Mouse (Mus musculus) adrenal gland, adult 18-20 months (tissue): ENCODE results near the gene Map2k5. TPM values are rescaled to one million over a fixed set of nuclear protein-coding genes. Genes with fewer than 3 reads are reported as not detected.

ENCODE experiments used
- DNase-seq, 2 experiments: peaks; one replicate each; pipeline ENCODE4 v3.0.0; 2021 to 2022; ENCODE audit warnings: low spot score in 2 of 2
- long read RNA-seq, 2 experiments: library from polyadenylated mRNA; stranded (forward); transcript quantifications; one replicate each; pipeline ENCODE4 v2.0.0; 2021
- total RNA-seq, 2 experiments: library from RNA; stranded (reverse); gene quantifications; 1 replicate in 1 of 2; 2 replicates in 1 of 2; pipeline ENCODE4 v1.2.3; 2021

The Map2k5 gene
- 10 to 100 TPM; 21.0 to 28.3 TPM for total RNA-seq
- long read RNA-seq, experiment 1, transcript Map2k5-201 (22 exons, 2,310 nt): major isoform, 20 of 29 reads
- long read RNA-seq, experiment 1, partial matches to known transcripts: 2 of 29 reads
- long read RNA-seq, experiment 1, other reads (novel, unspliced or antisense): 7 of 29 reads
- long read RNA-seq, experiment 2, transcript Map2k5-201 (22 exons, 2,310 nt): major isoform, 59 of 88 reads
- long read RNA-seq, experiment 2, partial matches to known transcripts: 4 of 88 reads
- long read RNA-seq, experiment 2, other reads (novel, unspliced or antisense): 25 of 88 reads

DNA sequence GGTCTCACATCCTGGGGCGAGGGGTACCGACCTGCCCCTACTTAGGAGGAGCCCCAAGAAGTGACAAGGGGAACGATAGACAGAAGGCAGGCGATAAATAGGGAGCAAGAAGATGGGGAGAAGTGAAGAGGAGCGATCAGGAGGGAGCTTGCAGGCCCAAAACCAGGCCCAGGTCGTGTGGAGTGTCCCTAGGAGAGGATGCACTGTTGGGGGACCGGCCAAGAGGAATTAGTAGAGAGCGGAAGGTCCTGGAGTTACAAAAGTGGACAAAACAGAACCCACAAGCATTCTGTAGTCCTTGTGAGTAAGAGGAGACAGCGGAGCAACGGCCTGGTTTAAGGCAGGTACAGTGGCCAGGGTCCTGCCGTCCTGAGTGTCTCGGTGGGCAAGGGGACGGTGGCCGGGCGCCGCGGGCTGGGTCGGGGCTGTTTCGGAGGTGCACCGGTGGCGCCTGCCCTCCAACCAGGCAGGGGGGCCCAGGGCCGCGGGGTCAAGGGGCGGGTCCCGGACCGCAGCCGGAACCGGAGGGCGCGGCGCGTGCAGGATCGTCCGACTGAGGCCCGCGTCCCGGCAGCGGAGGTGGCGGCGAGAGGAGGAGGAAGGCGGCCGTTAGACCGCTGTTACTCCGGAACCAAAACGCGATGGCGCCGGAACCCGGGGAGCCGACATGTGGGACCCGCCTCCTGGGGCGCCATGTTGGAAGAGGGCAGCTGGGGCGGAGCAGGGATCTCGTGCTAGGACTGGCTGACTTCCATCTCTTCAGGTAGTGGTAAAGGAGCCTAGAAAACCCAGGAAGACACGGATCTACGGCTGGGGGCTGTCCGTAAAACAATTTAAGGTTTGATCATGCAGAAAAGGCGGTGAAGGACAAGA, at the start of gene Map2k5:
Gene Map2k5, minus strand, starts transcription at position 633 of the 873 bp plus-strand sequence.
- peak; percentile 89 for DNase-seq

DNA sequence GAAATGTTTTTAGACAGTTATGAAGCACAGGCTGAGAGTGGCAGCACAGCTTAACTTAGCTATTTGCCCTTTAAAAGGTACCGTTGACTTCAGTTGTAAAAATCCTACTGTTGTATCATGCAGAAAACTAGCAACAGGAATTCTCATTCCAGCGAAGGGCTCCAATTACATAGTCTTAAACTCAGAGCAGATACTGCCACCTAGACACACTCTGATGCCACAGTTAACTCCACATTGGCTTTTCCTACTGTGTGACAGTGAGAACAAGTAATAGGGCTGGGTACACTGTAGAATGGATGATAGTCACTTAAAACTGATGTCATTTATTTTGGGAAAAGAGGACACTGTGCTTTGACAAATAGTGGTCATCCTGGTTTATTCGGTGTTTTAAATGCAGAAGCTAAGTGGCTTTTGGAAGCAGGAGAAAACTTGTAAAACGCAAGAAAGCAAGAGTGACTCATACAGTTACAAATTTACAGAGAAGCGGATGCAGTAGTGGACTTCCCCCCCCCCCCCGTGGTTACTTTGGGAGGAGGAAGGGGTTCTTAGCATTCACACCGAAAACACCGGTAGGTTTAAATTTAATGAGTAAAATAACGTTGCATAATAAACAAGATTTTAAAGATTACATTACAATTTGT, 43.5 kb upstream of the Map2k5 start:
- no peak for DNase-seq

DNA sequence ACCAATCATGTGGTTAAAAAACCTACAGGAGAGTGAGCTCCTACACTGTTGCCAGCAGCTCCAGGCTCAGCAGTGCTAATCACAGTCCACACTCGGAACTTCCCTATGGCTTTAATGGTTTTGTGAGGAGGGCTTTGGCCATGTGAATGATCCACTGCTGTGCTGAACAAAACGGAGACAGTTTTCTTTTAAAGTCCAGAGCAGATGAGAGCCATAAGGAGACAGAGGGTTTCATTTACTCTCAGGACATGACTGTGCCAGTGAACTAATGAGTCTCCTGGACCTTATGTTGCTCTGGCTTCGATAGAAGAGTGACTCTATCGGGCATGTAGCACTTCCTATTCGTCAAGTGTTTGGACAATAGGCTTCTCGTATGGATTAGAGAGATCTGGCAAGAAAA, 42.7 kb upstream of the Map2k5 start:
- DNase-seq: no peak

GRCm38 (mm10) chr9:63400176-63400575, 22.5 kb upstream of the Map2k5 start:
- DNase-seq: no peak

DNA sequence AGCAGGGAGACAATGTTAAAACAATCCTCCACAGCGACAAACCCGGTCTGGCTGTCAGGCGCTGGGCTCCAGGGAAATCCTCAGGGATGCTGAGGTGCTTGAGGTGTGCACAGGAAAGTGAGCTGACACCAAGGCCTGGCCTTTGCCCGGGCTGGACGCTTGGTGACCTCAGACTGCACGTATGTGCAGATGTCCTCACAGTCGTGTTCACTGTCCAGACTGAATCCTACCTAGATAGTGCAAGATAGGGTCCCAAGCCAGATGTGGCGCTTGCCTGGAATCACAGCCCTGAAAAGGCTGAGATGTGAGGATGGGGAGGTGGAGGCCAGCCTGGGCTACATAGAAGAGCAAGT, 21.7 kb upstream of the Map2k5 start:
- DNase-seq: no peak

- peak; percentile 98 for DNase-seq
These were observed 21.1 kb upstream of the Map2k5 start, which contains the start of gene 2300009A05Rik for GRCm38 (mm10) chr9:63398611-63399462. Gene 2300009A05Rik (minus strand): TSS chr9:63399246.

DNA sequence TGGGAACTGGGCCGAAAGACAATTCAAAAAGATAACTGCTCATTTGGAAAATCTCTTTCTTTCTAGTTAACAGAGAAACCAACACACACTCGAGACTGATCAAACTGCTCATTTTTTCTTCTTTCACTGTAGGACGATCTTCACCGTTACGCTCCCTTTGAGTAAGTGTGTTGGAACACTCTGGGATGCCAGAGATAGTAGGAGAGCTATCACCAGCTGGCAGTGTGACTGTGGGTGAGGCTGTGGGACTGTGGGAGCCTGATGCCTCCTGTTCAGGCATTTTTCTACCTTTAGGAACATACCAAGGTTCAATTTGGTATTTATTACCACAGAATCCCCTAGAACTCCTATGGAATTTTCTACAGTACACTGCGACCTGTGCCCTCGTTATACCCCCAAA, 17.9 kb upstream of the Map2k5 start:
- no peak for DNase-seq

GRCm38 (mm10) chr9:63391307-63391706, 13.6 kb upstream of the Map2k5 start:
- DNase-seq: no peak

DNA sequence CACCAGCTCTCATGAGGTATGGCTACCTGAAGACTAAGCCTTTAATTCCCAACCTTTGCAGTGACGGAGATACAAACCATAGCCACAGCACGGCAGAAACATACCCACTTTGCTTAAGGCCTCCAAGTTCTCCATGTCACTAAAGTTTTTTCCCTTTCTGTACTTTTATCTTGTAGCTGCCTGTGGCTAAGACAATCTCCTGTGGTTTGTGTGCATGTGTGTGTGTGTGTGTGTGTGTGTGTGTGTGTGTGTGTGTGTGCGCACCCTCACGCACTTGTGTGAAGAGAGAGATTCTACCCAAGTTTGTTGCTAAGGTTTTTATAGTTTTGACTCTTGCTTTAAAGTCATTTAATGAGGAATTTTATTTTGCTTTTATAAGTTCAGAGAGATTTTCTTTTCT, 5.1 kb upstream of the Map2k5 start:
- DNase-seq: no peak

- DNase-seq: no peak
These were observed 2.6 kb upstream of the Map2k5 start for GRCm38 (mm10) chr9:63380326-63380725.

GRCm38 (mm10) chr9:63378174-63378573, 472 bp upstream of the Map2k5 start:
- DNase-seq: no peak

- no peak for DNase-seq
These were observed 4.4 kb downstream of the Map2k5 start for GRCm38 (mm10) chr9:63373315-63373714.

DNA sequence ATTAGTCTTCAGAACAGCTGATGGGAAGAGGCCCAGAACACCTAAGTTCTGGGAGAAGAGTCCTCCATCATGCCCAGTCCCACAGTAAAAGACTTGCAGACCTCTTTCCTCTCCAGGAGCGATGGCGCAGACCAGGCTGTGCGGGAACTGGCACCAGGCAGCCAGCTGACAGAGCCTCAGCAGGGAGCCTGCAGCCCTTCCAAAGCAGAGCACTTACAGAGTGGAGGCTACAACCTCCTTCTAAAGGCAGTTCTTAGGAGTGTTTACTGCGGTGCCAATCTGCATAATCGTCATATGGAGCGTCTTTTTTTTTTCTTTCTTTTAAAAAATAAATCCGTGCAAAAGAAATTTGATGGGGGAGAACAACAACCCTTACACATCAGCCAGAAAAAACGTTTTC, 5.2 kb downstream of the Map2k5 start:
- DNase-seq: no peak

- DNase-seq: no peak
These were observed 17.3 kb downstream of the Map2k5 start for GRCm38 (mm10) chr9:63360410-63360809.

DNA sequence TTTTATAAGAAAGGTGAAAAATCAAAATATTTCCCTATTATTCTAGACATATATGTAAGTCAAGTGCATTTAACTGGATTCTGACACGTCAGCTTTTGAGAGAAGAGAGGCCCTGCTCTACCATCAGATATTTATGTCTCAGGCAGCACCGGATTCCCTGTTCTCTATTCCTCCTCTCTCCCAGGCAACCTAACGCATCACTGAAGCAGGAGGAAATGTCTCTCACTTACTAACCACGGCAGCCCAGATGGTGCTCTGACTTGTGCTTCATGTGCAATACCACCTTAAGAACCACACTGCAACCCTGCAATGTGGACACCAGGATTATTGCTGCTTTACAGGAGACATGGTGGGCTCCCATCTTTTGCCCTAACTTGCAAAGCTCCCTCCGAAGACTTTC, 18.7 kb downstream of the Map2k5 start:
- no peak for DNase-seq

GRCm38 (mm10) chr9:63356721-63357120, 21.0 kb downstream of the Map2k5 start:
- DNase-seq: no peak

- no peak for DNase-seq
These were observed 21.4 kb downstream of the Map2k5 start for GRCm38 (mm10) chr9:63356278-63356677.

DNA sequence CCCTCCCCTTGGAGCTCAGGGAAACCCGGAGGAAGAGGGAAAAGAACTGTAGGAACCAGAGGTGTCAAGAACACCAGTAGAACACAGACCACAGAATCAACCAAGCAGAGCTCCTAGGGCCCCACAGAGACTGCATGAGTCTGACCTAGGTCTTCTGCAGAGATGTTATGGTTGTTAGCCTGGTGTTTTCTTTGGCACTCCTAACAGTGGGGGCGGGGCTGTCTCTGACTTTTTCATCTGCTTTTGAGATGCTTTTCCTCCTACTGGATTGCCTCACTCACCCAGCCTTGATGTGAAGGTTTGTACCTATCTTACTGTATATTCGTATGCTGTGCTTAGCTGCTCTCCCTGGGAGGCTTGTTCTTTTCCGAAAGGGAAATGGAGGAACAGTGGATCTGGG, 23.5 kb downstream of the Map2k5 start:
- no peak for DNase-seq

- DNase-seq: no peak
These were observed 27.7 kb downstream of the Map2k5 start for GRCm38 (mm10) chr9:63350030-63350429.

DNA sequence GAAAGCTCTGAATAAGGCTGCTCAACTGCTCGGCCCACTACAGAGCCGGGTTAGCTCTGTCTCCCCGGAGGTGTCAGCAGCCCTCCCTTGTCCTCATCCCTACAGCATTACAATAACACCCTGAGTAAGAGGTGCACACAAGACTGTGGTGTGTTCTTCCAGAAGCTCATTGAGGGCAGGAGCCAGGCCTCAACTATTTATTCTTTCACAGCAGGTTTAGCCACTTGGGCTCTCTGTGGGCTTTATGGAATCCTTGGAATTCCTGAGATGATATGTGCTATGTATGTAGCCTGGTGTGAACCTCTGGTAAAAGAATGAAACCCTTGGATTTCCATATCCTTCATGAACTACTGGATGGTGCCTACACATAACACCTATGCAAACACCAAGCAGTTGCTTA, 28.5 kb downstream of the Map2k5 start:
- DNase-seq: no peak

DNA sequence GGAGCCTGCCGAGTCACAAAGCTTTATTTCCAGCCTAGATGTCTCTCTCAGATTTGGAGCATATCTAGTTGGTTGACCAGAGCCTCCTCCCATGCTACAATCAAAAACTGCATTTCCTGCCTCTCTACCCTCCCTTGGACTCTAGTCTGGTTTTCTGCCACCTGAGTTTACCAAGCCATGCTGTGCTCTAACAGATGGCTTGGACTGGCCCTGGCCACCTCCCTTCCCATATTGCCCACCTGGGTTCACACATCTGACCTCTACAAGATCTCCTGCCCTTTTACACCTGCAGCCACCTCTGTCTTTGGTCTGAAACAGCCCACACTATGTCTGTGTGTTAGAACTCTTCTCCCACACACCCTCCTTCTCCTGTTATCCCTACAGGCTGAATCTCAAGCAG, 29.6 kb downstream of the Map2k5 start:
- no peak for DNase-seq
